Mouse (Mus musculus) heart, embryonic 15.5 days (tissue): ENCODE results near the gene Cmtm6. TPM values are rescaled to one million over a fixed set of nuclear protein-coding genes. Genes with fewer than 3 reads are reported as not detected.
"Not testable (repeated sequence)": the region's sequence is repeated elsewhere in the genome, so short reads cannot be mapped to it uniquely, and the experiment has no call there.

Source experiments
- ATAC-seq: fragments of 200-750 bp; cut with Nextera tagmentation; replicated peaks from 2 replicates; pipeline ENCODE4 v1.8.0; 2017; ENCODE audit warnings: low read depth, moderate TSS enrichment; ENCODE audit not compliant: insufficient number of reproducible peaks, insufficient read depth, low FRiP score
- H3K27ac ChIP-seq: fragments of 300-500 bp; sonication (generic); 2 replicates; pipeline ENCODE4 v1.5.1; 2015; ENCODE audit warnings: mild to moderate bottlenecking, inconsistent platforms
- H3K27me3 ChIP-seq: fragments of 300-500 bp; sonication (generic); 2 replicates; pipeline ENCODE4 v1.6.1; 2015; ENCODE audit warnings: inconsistent platforms
- H3K36me3 ChIP-seq: fragments of 300-500 bp; sonication (generic); 2 replicates; pipeline ENCODE4 v1.6.1; 2015; ENCODE audit warnings: mild to moderate bottlenecking, inconsistent platforms
- H3K4me1 ChIP-seq: fragments of 300-500 bp; sonication (generic); replicated peaks from 2 replicates; pipeline ENCODE4 v1.6.1; 2015; ENCODE audit warnings: inconsistent platforms
- H3K4me2 ChIP-seq: fragments of 300-500 bp; sonication (generic); 2 replicates; pipeline ENCODE4 v1.6.1; 2015; ENCODE audit warnings: inconsistent platforms, mild to moderate bottlenecking, moderate library complexity
- H3K4me3 ChIP-seq: fragments of 300-500 bp; sonication (generic); 2 replicates; pipeline ENCODE4 v1.5.1; 2015; ENCODE audit warnings: mild to moderate bottlenecking, inconsistent platforms
- H3K9ac ChIP-seq: fragments of 300-500 bp; sonication (generic); 2 replicates; pipeline ENCODE4 v1.6.1; 2015; ENCODE audit warnings: mild to moderate bottlenecking, inconsistent platforms
- H3K9me3 ChIP-seq: fragments of 300-500 bp; sonication (generic); replicated peaks from 2 replicates; pipeline ENCODE4 v1.6.1; 2016; ENCODE audit warnings: inconsistent platforms
- WGBS: fragments of 180-500 bp; shearing (Covaris S2); methylation state at CpG from one replicate; pipeline ENCODE4 v1.1.7; 2015; ENCODE audit warnings: mixed read lengths; 5-methylcytosine and 5-hydroxymethylcytosine counted together
- polyA plus RNA-seq: library from polyadenylated mRNA; unstranded; fragments of >200 nt; fragmentation: Nextera tagmentation; extraction: Ambion mirVana; gene quantifications from 2 replicates; pipeline ENCODE4 v1.2.1, GENCODE M21; 2015

The Cmtm6 gene
- 39.3 and 47.0 TPM in 2 replicates for polyA plus RNA-seq

- Histone ChIP-seq H3K9me3 (no peaks in the 10 kb centered on the region), H3K27me3 (no peaks in the 10 kb centered on the region), H3K4me3 (peak within 1 kb of the TSS; percentile 91), H3K36me3 (no peaks in the 10 kb centered on the region), H3K9ac (peak within 1 kb of the TSS; percentile 92), H3K27ac (peak within 1 kb of the TSS; percentile 95), H3K4me2 (peak within 1 kb of the TSS; percentile 64), H3K4me1 (peaks cover 35% of the 10 kb centered on the region)
- peak; percentile 90 for ATAC-seq
- under 1% methylated on average over 53 of the region's 53 CpGs for WGBS
Measured at GRCm38 (mm10) chr9:114731011-114731755, at the start of gene Cmtm6. Gene Cmtm6 (plus strand): TSS chr9:114731116.

- no peak overlapping the region for H3K9ac ChIP-seq
- no peaks in the 10 kb centered on the region for H3K9me3 ChIP-seq
- H3K27me3 ChIP-seq = no peaks in the 10 kb centered on the region
- no peak overlapping the region for H3K27ac ChIP-seq
- H3K4me2 ChIP-seq = no peak overlapping the region
- no peak for ATAC-seq
- H3K36me3 ChIP-seq = no peaks in the 10 kb centered on the region
- H3K4me1 ChIP-seq = no peaks in the 10 kb centered on the region
- H3K4me3 ChIP-seq = no peak overlapping the region
- WGBS = 72% methylated on average over 4 of the region's 4 CpGs
Measured at GRCm38 (mm10) chr9:114682193-114682592, 48.7 kb upstream of the Cmtm6 start.

GRCm38 (mm10) chr9:114686245-114686644 is 44.7 kb upstream of the Cmtm6 start:
- 82% methylated on average over 7 of the region's 7 CpGs for WGBS
- peaks cover 22% of the 10 kb centered on the region for H3K4me1 ChIP-seq
- ATAC-seq = no peak
- no peak overlapping the region for H3K27ac ChIP-seq
- H3K9me3 ChIP-seq = no peaks in the 10 kb centered on the region
- no peaks in the 10 kb centered on the region for H3K36me3 ChIP-seq
- H3K27me3 ChIP-seq = no peaks in the 10 kb centered on the region
- H3K4me3 ChIP-seq = no peak overlapping the region
- H3K4me2 ChIP-seq = no peak overlapping the region
- no peak overlapping the region for H3K9ac ChIP-seq

GRCm38 (mm10) chr9:114687639-114688038 is 43.3 kb upstream of the Cmtm6 start:
- peaks cover 22% of the 10 kb centered on the region for H3K4me1 ChIP-seq
- H3K9me3 ChIP-seq = no peaks in the 10 kb centered on the region
- H3K36me3 ChIP-seq = peaks cover 3% of the 10 kb centered on the region; the same call in 1 of the 2 replicates
- WGBS = 73% methylated on average over 13 of the region's 13 CpGs
- no peak for ATAC-seq
- peak overlapping the region; percentile 95 for H3K9ac ChIP-seq
- peak overlapping the region; percentile 89 for H3K4me3 ChIP-seq
- no peaks in the 10 kb centered on the region for H3K27me3 ChIP-seq
- H3K27ac ChIP-seq = no peak overlapping the region
- H3K4me2 ChIP-seq = peak overlapping the region; percentile 70

DNA sequence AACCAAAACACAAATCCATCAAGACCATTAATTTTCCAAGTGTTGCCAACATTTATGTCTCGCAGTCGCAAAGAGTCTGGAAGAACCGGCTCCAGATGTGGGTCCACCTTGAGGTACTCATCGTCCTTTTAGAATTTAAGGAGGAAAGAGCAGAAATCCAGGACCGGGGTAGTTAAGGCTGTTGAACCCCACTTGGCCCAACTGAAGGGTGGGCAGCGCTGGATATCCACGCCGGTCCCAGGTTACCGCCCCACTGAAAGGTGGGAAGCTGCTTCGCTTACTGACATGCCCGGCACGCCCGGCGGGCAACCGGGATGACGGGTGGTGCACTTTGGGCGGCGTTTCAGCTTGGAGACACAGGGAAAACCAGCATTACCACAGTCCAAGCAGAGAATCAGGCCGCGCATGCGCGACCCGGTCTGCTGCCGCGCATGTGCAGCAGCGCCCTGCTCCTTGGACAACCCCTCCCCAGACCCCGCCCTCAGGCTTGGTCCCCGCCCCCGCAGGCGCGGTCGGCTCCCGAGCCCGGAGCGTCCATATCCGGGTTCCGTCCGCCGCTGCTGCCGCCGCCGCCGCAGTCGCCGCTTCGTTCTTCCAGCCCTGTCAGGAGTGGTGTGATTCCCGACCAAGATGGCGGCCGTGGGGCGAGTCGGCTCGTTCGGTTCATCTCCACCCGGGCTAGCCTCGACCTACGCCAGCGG is 42.5 kb upstream of the Cmtm6 start, which contains the start of gene Dync1li1:
TSS of gene Dync1li1 (plus strand) at position 539 of the 701 bp plus-strand sequence.
- Histone ChIP-seq H3K9me3 (no peaks in the 10 kb centered on the region), H3K9ac (peak within 1 kb of the TSS; percentile 95), H3K27ac (peak within 1 kb of the TSS; percentile 93), H3K27me3 (no peaks in the 10 kb centered on the region), H3K4me2 (peak within 1 kb of the TSS; percentile 81), H3K36me3 (peaks cover 9% of the 10 kb centered on the region; the same call in 1 of the 2 replicates), H3K4me1 (peaks cover 22% of the 10 kb centered on the region), H3K4me3 (peak within 1 kb of the TSS; percentile 89)
- peak; percentile 98 for ATAC-seq
- under 1% methylated on average over 57 of the region's 57 CpGs for WGBS

DNA sequence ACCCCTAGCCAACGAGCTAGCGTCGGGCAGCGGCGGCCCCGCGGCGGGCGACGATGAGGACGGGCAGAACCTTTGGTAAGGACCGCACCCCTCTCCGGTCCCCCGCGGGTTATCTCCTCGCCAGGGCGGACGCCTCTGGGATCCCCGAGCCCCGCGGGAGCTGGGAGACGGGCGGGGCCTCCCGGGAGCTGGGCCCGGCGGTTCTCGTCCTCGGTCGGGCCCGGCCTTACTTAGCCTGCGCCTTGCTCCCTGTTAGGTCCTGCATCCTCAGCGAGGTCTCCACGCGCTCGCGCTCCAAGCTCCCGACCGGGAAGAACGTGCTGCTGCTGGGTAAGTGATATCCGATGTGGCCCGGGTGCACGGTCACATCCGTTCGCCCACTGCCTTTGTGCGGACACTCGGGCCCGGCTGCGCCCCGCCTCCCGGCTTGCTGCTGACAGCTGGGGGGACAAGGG is 41.9 kb upstream of the Cmtm6 start:
- Histone ChIP-seq H3K27ac (peak overlapping the region; percentile 93), H3K36me3 (peaks cover 15% of the 10 kb centered on the region), H3K4me3 (peak overlapping the region; percentile 89), H3K9me3 (no peaks in the 10 kb centered on the region), H3K4me1 (peaks cover 22% of the 10 kb centered on the region), H3K27me3 (no peaks in the 10 kb centered on the region), H3K9ac (peak overlapping the region; percentile 95), H3K4me2 (peak overlapping the region; percentile 81)
- ATAC-seq = peak; percentile 53
- under 1% methylated on average over 50 of the region's 50 CpGs for WGBS

DNA sequence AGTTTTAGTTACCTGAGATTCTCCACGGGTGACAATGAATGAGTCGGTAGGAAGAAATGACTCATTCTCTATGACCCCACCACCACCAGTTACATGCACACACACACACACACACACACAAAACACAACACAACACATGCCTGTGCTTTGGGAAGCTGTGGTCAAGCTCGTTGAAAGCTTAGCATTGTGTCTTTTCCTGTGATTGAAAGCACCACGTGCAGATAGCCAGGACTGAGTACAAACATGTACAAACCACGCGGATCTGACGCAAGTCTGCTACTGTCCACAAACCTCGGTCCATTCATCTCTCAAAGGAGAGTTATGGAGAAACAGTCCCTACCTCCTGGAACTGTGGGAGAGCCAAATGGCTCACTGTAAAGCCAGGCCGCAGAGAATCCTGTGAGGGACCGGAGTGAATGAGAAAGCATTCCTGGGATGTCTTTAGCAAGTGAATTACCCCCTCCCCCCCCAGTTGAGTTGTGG is 40.8 kb upstream of the Cmtm6 start:
- Histone ChIP-seq H3K9me3 (no peaks in the 10 kb centered on the region), H3K4me1 (peaks cover 22% of the 10 kb centered on the region), H3K27me3 (no peaks in the 10 kb centered on the region), H3K4me3 (peak overlapping the region; percentile 89), H3K36me3 (peaks cover 17% of the 10 kb centered on the region), H3K4me2 (peak overlapping the region; percentile 81), H3K9ac (peak overlapping the region; percentile 95), H3K27ac (peak overlapping the region; percentile 93)
- no peak for ATAC-seq
- 8% methylated on average over 10 of the region's 10 CpGs for WGBS

DNA sequence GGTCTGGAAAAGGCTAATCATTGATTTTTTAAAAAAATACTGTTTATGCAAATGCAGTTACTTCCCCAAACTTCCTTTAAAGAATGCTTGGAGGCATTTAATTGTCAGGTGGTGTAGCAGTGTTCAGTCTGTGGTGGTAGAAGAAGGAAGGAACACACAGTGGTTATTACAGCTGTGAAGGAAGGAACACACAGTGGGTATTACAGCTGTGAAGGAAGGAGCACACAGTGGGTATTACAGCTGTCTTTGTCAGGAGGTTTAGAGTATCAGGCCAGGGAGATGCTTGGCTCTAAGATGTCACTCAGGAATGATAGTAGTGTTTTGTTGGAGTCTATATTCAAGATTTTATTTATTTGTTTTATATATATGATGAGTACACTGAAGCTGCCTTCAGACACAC is 39.8 kb upstream of the Cmtm6 start:
- no peaks in the 10 kb centered on the region for H3K27me3 ChIP-seq
- no peaks in the 10 kb centered on the region for H3K9me3 ChIP-seq
- no peak overlapping the region for H3K27ac ChIP-seq
- no peak overlapping the region for H3K9ac ChIP-seq
- H3K4me2 ChIP-seq = no peak overlapping the region
- peaks cover 17% of the 10 kb centered on the region for H3K36me3 ChIP-seq
- no peak overlapping the region for H3K4me3 ChIP-seq
- ATAC-seq = no peak
- peaks cover 22% of the 10 kb centered on the region for H3K4me1 ChIP-seq

- H3K27ac ChIP-seq, H3K4me3 ChIP-seq, ATAC-seq, H3K9ac ChIP-seq, H3K4me1 ChIP-seq, H3K4me2 ChIP-seq, H3K9me3 ChIP-seq, H3K27me3 ChIP-seq: not testable (repeated sequence)
- peaks cover 28% of the 10 kb centered on the region for H3K36me3 ChIP-seq
- 95% methylated on average over 8 of the region's 8 CpGs for WGBS
Measured at GRCm38 (mm10) chr9:114695662-114696061, 35.3 kb upstream of the Cmtm6 start.

GRCm38 (mm10) chr9:114697072-114697471 is 33.8 kb upstream of the Cmtm6 start:
- WGBS = 87% methylated on average over 4 of the region's 4 CpGs
- Histone ChIP-seq H3K27ac (no peak overlapping the region), H3K4me1 (peaks cover 7% of the 10 kb centered on the region), H3K4me2 (no peak overlapping the region), H3K4me3 (no peak overlapping the region), H3K36me3 (peaks cover 31% of the 10 kb centered on the region), H3K27me3 (no peaks in the 10 kb centered on the region), H3K9ac (no peak overlapping the region), H3K9me3 (no peaks in the 10 kb centered on the region)
- no peak for ATAC-seq

DNA sequence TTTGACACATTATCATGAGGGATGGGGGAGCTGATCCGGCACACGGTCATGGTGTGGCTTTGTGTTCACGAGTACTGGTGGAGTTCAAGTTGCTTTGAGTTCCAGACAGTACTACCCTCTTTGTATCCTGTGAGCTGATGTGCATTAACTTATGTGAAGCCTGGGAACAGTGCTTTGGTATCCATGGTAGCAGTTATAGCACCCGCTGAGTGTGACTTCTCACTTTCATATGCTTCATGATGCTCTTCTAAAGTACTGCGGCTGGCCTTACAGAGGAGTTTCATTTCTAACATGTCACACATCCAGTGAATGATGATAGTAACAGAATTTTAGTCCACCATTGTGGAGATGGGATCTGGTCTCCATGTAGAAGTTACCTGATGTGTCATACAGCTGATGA is 33.0 kb upstream of the Cmtm6 start:
- H3K9ac ChIP-seq = no peak overlapping the region
- H3K4me2 ChIP-seq = no peak overlapping the region
- H3K9me3 ChIP-seq = no peaks in the 10 kb centered on the region
- no peak overlapping the region for H3K27ac ChIP-seq
- WGBS = 90% methylated on average over 5 of the region's 5 CpGs
- no peak for ATAC-seq
- peaks cover 28% of the 10 kb centered on the region for H3K36me3 ChIP-seq
- H3K27me3 ChIP-seq = no peaks in the 10 kb centered on the region
- H3K4me3 ChIP-seq = no peak overlapping the region
- peaks cover 7% of the 10 kb centered on the region for H3K4me1 ChIP-seq
